Mouse (Mus musculus): ENCODE results near the gene AI661453.
A peak's percentile ranks its signal among the peaks of the same experiment; 100 is the strongest.
"Not testable (repeated sequence)": the region's sequence is repeated elsewhere in the genome, so short reads cannot be mapped to it uniquely, and the experiment has no call there.

Gene AI661453

DNA sequence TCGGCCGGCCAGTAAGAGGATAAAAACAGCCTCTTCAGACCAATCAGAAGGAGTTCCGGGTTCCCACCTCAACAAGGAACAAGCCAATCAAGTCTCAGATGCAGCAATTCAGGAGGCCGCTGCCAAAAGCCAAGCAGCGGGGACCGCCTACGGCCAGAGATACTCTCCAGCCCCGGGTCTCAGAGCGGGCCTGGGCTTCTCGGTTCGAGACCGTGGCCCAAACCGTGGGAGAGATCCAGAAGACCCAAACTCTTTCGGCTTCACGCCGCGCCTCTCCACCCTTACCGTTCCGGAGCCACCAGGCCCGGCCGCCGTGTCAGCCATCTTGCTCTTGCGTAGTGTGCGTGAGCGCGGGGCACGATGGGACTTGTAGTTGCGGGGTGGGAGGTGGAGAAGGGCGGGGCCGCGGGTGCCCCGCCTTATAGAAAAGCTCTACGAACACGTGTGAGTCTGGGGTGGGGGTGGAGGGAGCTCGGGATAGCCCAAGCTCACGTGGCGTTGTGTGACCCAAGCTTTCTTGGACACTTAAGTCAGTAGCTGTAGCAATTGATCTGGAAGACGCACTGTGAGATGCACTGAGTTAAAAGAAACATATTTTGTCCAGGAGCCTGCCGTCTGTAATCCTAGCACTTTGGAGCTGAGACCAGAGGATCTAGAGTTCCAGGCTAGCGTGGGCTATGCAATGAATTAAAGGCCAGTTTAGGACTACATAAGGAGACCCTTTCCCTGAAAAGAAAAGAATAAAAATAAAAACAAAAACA is 65.7 kb downstream of the AI661453 start, which contains the start of gene Taf8:
TSS of gene Taf8 (minus strand) at position 347 of the 761 bp plus-strand sequence.
- peak; percentile 93 for DNase-seq (ENCODE audit: low read depth, low spot score)

DNA sequence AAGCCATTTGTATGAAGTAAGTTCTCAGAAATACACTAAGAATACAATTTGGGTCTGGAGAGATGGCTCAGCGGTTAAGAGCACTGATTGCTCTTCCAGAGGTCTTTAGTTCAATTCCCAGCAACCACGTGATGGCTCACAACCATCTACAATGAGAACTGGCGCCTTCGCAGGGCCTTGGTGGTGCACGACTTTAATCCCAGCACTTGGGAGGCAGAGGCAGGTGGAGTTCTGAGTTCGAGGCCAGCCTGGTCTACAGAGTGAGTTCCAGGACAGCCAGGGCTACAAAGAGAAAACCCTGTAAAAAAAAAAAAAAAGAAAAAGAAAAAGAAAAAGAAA is 66.3 kb downstream of the AI661453 start:
- DNase-seq (ENCODE audit: low read depth, low spot score) = not testable (repeated sequence)

DNA sequence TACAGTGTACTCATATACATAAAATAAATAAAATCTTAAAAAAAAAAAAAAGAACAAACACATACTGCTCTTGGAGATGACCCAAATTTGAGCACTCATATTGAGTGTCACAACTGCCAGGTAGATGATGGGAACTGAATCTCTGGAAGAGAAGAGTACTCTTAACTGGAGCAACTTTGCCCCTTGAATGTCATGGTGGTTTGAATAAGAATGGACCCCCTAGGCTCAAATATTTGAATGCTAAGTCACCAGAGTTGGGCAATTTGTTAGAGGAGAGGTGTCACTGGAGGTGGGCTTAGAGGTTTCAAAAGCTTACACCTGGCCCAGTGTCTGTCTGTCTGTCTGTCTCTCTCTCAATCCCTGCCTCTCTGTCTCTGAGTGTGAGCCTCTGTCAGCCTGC is 67.3 kb downstream of the AI661453 start:
- DNase-seq (ENCODE audit: low read depth, low spot score) = no peak

DNA sequence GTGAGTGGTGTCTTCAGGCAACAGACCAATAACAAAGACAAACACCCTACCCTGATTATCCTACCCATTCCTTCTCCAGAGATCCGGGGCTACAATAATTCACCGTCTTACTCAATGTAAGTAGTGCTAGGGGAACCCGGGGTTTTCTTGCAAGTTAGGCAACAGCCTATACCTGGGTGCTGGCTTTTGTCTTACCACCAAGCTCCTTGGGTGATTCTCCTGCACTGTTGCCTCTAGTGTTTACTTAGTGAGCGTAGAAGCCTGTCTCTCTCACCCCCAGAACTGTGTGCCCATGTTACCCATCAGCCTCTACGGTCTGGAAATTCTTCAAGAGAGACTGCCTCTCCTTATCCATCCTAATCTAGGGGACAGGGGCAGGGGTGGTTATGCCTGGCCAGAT is 67.8 kb downstream of the AI661453 start:
- DNase-seq (ENCODE audit: low read depth, low spot score) = no peak

DNA sequence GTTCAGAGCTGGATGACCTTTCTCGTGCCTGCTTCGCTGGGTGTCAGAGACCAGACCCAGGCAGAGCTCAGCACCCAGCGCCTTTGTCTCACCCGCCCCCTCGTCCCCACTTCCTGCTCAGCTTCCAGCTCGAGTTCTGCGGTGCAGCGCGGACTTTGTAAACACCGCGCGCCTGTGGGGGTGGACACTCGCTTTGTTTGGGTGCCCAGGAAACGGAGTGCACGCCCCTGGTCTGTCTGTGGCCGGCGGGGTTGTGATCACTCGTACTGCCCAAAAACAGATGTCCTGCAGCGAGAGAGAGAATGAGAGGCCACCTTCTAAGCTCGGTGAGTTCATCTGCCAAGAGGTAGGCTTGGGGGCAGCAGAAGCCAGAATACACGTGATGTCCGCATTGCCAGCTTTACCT is 68.5 kb downstream of the AI661453 start, which contains the start of gene Ccnd3:
TSS of gene Ccnd3 (plus strand) at position 111 of the 406 bp plus-strand sequence.
- no peak for DNase-seq (ENCODE audit: low read depth, low spot score)

DNA sequence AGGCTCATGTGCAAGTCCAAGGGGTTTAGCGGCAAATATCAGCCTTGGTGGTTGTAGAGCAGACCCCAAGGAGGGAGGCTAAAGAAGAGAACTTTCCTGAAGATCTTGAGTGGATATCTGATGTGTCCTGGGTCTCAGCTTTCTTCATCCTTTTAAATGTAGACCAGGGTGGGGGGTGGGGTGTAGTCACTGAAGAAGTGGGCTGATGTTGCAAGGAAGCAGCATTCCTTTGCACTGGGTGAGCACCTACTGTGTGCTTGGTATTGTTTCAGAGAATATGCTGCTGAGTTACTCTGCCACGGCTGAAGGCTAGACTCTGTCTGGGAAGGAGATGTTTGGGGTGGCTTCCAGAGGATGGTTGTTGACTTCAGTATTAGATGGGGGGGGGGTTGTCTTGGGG is 69.2 kb downstream of the AI661453 start:
- DNase-seq (ENCODE audit: low read depth, low spot score) = no peak

DNA sequence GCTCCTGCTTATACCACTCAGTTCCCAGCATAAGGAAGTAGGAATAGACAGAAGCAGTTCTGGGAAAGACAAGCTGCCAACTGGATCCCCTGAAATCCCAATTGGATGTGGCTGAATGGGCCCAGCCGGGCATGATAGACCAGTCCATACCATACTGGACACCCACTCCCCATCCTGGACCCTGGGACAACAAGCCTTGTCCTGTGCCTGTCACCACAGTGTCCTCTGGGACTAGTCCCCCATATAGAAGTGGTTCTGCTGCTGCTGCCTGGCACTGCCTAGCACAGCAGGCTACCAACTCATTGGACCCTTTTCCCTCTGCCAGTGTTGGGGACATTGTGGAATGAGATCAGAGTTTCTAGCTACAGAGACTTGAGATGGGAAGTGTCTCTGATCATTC is 69.6 kb downstream of the AI661453 start:
- DNase-seq (ENCODE audit: low read depth, low spot score) = no peak

DNA sequence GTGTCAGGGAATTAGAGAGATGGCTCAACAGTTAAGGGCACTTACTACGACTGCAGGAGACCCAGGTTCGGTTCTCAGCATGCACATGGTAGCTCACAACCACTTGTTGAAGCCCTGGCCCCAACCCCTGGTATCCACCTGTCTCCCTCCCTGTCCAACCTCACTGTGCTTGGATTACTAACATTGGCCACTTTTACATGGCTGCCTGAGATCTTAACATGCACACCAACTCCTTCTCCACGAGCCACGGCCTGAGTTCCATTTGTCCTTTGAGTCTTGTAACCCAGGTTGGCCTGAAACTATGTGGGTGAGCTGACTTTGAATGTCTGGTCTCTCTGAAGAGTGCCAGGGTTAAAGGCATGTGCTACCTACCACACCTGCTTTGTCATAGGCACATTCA is 70.3 kb downstream of the AI661453 start:
- no peak for DNase-seq (ENCODE audit: low read depth, low spot score)

DNA sequence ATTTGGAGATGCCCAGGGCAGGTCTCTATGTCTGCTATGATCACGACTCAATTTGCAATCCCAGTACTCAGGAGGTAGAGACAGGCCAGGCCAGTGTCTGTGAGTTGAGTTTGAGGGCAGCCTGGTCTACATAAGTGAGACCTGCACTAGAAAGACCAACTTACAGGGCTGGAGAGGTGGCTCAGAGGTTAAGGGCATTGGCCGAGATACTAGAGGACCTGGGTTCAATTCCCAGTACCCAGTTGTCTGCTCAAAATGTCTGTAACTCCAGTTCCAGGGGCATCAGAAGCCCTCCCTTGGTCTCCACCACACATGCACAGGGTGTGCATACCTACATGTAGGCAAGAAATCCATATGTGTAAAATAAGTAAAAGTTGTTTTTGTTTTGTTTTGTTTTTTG is 71.1 kb downstream of the AI661453 start:
- no peak for DNase-seq (ENCODE audit: low read depth, low spot score)

DNA sequence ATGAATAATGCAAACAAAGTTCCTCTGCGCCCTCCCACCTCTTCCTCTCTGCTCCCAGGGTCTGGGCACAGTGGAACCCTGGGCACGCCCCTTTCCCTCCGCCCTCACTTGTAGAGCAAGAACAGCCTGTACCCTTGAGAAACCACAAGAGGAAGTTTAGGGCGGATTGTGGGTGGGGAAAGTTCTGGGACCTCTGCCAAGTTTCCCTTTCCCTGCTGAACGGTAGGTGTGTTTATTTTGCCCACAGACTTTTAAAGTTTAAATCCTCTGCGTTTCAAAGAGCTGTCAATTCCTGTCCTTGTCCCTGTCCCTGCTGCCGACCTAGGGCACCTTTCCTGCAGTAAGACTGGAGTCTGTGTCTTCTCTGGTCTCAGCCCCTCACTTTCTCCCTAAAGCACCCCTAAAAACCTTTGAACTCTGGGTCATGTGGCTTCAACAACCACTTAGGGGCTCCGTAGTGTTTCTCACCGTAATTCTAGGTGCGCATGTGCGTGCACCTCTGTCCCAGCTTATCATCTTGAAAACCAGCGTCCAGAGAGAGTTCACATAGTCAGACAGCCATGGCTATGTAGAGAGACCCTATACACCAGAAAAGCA is 71.7 kb downstream of the AI661453 start:
- DNase-seq (ENCODE audit: low read depth, low spot score) = peak; percentile 57

DNA sequence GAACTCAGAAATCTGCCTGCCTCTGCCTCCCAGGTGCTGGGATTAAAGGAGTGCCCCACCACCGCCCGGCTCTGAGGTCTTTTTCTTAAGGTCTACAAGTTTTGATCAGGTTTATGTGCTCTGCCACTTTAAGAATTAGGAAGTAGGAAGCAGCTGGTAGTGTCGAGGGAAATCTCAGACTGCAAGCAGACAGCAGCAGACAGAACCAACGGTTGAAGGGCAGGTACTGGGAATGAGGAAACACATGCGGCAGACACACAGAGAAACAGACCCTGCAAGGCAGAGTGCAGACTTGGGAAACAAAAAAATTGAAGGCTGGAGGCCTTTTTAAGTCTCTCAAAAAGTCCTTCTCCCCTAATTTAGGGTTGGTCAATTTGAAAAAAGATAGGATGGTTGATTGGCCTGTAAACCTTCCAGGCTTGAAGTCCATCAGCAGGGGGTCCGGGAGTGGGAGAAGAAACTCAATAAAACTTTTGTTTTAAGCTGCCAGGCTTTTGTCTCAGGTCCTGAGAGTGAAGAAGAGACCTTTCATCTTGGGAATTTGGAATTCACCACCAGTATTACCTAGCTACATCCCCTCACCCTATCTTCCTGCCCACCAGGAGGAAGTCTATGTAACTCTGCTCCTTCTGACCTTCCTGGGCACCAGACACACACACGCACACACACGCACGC is 72.8 kb downstream of the AI661453 start:
- no peak for DNase-seq (ENCODE audit: low read depth, low spot score)

DNA sequence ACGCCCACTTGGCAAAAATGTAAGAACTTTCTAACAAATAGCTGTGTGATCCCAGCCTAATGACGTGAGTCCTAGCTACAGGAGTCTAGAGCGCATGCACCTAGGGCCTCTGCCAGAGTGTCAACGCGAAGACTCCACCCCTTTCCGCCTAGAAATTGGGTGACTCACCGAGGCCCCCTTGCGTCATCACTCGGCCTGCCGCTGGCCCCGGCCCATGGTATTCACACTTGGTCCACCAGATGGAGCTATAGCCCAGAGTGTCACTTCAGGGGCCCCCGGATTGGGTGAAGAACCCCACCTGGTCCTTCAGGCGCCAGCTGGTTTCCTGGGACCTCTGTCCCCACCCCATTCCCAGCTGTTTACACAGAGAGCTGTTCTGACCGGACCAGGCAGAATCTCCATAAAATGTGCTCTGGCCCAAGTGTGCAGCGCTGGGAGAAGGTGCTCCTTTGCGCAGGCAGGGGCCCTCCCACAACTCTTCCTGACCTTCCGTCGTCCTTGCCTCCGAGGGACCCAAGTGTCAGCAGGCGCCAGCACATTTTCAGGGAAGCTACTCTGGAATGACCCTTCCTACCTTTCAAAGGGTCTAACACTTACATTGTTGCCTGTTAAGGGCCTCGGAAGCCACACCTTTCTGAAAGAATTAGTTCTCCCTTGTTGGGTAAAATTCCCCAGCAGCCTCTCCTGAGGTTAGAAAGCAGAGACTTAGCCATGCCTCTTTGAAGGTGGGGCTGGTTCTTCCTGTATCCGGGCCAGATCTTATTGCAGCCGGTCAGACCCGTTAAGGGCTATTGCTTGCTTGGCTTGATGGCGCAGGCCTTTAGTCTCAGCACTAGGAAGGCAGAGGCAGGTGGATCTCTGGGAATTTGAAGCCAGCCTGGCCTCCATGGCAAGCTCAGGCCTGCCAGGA is 75.0 kb downstream of the AI661453 start:
- peak; percentile 95 for DNase-seq (ENCODE audit: low read depth, low spot score)

DNA sequence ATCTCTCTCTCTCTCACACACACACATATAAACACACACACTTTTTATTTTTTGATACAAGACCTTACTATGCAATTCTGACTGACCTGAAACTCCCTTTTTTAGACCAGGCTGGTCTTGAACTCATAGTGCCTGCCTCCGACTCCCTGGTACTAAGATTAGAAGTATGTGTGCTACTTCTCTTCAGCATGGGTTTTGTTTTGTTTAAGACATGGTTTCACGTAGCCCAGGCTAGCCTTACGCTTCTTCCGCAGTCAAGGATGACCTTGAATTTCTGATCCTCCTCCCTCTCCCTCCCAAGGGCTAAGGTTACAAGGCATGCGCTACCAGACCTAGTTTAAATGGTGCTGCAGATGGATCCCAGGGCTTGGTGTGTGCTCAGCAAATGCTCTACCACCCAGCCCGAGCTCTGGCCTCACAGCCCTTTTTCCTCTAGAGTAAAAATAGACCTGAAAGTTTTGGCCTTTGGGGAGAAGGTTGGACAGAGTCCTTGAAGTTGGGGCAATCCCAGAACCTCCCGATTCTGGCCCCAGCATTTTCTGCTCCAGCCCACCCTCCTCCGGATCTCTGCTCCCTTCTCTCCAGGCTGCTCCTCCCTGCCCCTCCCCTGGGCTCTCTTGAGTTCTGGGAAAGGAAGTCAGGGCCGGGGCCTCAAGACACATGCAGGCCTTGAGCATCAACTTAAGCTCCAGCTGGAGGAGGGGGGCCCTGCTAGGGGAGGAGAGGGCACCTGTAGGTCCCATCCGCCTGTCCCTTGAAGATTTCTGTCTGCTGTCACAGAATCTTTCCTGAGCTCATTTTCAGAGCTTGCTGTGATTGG is 76.8 kb downstream of the AI661453 start:
- no peak for DNase-seq (ENCODE audit: low read depth, low spot score)

DNA sequence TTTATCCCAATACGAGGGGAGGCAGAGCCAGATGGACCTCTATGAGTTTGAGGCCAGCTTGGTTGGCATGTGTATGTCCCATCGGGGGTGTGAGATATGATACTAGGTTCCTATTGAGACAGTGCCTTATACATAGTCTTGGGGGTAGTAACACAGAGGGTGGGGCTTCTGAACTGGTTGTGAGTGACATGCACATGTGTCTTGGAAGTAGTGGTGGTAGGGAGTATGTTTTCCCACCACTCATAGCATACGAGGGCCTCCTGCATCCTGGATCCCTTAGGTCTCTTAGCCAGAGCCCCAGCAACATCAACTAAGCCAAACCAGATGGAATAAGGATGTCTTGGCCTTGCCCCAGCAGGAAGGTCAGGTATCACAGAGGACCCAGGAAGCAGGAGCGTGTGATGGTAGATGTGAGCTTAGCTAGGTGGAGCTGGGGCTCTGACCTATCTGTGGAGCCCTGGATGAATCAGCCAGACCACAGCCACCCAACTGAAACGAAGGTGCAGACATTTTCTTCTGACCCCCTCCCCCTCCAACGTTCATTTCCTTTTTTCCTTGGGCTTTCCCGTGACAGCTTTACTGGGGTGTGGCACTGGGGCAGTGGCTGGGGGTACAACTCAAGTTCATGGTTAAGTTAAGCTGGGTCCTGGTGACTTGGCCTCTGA is 78.9 kb downstream of the AI661453 start:
- no peak for DNase-seq (ENCODE audit: low read depth, low spot score)

DNA sequence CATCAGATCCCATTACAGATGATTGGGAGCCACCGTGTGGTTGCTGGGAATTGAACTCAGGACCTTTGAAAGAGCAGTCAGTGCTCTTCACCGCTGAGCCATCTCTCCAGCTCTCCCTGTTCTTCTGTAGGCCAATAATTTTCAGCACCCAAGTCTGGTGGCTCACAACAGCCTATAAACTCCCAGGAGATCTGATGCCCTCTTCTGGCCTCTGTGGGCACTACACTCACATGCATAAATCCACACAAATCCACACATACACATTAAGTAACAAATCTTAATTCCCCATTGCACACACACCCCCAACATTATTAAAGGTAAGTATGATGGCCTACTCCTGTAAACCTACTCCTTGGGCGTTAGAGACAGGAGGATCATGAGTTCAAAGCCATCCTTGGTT is 79.8 kb downstream of the AI661453 start:
- DNase-seq (ENCODE audit: low read depth, low spot score) = no peak

DNA sequence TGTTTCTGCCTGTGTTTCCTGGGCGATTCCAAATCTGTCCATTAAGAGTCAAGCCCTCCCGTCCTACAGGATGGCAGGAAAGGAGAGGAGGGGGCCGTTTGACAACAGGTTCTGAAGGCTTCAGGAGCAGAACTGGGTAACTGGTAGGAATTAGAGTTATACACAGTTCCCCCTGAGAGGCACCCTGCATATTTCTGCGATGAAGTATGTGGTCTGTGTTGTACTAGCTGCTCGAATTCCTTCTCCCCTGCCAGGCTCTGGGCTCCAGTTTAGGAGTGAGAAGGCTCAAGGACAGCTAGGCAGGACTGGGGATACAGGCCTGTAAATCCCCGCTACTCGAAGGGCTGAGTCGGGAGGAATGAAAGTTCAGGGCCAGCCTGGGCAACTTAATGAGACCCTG is 81.8 kb downstream of the AI661453 start:
- DNase-seq (ENCODE audit: low read depth, low spot score) = peak; percentile 41

Data from forelimb bud, embryonic 11.5 days (tissue).